Mouse (Mus musculus) bone marrow macrophage, adult 2 months (primary cell): ENCODE measurements around the gene Acvr1. TPM values are rescaled to one million over a fixed set of nuclear protein-coding genes. Genes with fewer than 3 reads are reported as not detected.

Experiments
- H3K27ac ChIP-seq: 2 replicates; pipeline ENCODE4 v1.5.1; 2012; ENCODE audit warnings: low read depth, low read length; ENCODE audit not compliant: insufficient read depth
- H3K4me1 ChIP-seq: 2 replicates; pipeline ENCODE4 v1.6.1; 2012; ENCODE audit warnings: low read length; ENCODE audit not compliant: control insufficient read depth, insufficient read depth
- H3K4me3 ChIP-seq: 2 replicates; pipeline ENCODE4 v1.5.1; 2012; ENCODE audit warnings: mild to moderate bottlenecking, low read length, moderate library complexity; ENCODE audit not compliant: insufficient read depth
- CTCF ChIP-seq: IDR thresholded peaks from 2 replicates; pipeline ENCODE4 v1.5.1; 2012; ENCODE audit warnings: low read depth, mild to moderate bottlenecking, low read length, moderate library complexity
- POLR2A ChIP-seq: IDR thresholded peaks from 2 replicates; pipeline ENCODE4 v1.6.1; 2012; ENCODE audit warnings: mild to moderate bottlenecking, low read depth, low read length, borderline replicate concordance
- polyA plus RNA-seq: library from polyadenylated mRNA; stranded (reverse); fragments of >200 nt; gene quantifications from 2 replicates; pipeline ENCODE4 v1.2.4, GENCODE M21; 2012; ENCODE audit not compliant: missing spikeins, insufficient read depth, insufficient read length

Acvr1 gene
- polyA plus RNA-seq, 1 experiment: 11.2 TPM

DNA sequence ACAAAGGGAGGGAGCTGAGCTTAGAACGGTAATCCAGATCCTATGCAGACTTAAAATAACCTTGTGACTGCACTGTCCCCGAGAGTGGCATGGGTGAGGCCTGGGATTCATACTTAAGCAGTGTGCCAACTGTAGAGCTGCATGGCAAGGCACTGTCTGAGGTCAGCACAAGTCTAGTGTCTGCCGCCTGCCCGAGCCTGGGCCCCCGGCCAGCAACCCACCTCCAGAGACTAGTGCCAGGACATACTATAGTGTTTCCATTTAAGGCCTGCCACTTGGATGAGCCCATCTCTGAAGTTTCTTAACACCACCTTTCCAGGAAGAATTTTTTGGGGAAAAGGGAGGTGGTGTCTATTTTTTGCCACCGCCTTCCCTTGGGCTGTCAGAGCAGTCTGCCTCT is 1.7 kb downstream of the Acvr1 start:
- H3K4me3 ChIP-seq: no peak overlapping the region
- no peak overlapping the region for H3K27ac ChIP-seq
- TF ChIP-seq CTCF: no peak
- TF ChIP-seq POLR2A: no peak
- H3K4me1 ChIP-seq: peaks cover 24% of the 10 kb centered on the region

DNA sequence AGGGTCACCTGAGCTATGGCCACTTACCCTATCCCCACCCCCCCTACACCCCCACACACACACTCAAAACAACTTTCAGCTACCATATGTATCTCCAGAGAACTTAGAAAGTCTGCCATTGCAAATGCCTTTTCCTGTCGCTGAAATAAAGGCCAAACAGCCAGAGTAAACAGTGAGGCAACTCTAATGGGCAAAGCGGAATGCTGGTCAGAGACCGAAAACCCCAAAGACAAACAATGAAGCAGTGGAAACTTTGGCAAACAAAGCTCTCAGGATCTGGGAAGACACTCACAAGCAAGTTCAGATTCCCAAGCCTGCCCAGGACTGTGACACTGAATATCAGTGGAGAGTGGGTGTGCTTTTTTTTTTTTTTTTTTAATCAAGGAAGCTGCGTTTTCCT is 4.8 kb downstream of the Acvr1 start:
- TF ChIP-seq CTCF: no peak
- Histone ChIP-seq H3K4me3 (no peak overlapping the region), H3K27ac (no peak overlapping the region), H3K4me1 (peaks cover 12% of the 10 kb centered on the region)

DNA sequence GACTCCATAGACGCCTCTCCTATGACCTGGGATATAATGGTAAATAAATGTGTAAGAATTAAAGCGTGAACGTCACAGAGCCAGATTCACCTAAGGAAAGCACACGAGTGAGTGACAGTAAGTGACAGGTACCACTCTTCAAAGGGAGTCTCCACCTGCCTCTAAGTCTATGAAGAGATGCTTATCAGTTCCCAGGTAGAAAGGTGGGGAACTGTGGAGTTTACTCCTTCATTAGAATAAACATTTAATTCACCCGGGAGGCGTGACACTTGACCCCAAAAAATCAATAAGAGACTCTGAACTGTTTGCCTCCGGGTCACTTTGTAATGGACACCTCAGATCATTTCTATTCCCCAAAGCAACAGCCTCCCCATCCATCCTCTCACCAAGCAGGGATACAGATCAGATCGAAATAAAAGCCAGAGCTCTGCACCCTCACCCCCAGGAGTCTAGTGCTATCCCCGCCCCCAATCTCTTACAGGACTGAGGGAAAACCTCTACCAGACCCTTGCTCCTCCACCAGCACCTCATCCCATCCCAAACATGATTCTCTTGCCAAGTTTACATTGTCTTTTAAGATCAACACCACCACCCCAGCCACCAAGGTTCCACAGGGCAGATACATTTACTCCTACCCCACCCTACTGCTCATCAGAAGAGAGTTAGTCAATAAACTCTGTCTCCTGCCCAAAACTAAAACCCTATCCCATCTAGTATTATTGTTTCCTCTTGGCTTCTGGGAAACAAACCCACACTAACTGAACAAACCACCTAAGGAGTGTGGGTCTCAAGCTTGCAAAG is 9.7 kb downstream of the Acvr1 start:
- no peak overlapping the region for H3K4me3 ChIP-seq
- no peak overlapping the region for H3K27ac ChIP-seq
- no peak for TF ChIP-seq CTCF
- no peak for TF ChIP-seq POLR2A
- peaks cover 5% of the 10 kb centered on the region for H3K4me1 ChIP-seq

DNA sequence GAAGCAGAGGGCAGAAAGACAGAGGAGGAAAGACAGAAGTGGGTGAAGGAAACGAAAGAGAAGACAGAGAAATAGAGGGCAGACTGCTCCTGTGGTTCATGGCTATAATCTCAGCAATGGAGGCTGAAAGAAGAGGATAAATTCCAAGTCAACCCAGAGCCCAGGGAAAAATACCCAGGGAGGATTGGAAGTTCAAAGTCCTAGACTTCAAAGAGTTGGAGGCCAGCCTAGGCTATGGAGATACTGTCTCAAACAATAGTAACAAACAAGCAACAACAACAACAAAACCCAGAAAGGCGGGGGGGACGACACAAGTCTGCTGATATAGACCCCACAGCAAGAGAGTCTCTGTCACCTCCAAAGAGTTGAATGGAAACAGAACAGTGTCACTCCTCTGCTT is 14.7 kb downstream of the Acvr1 start:
- H3K4me1 ChIP-seq: peaks cover 5% of the 10 kb centered on the region
- TF ChIP-seq POLR2A (no peak), CTCF (no peak)
- H3K4me3 ChIP-seq: no peak overlapping the region
- no peak overlapping the region for H3K27ac ChIP-seq

DNA sequence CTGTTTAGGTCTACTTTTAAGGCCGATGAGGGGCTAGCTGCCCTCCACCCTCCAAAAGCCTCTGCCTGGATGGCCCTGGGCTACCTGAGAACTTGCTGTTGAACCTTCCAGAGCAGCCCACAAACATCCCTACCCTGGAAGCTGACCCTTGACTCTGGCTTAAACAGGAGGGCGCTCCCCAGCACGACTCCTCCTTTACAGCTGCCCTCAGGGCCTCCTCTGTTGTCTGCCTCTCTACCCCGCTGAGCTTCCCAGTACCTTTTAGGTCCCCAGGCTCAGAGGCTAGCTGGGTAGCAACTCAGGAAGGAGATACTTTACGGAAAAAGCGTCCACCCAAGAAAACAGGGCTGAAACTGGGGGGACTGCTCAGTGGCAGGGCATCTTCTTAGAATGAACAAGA is 15.1 kb downstream of the Acvr1 start:
- Histone ChIP-seq H3K4me3 (no peak overlapping the region), H3K27ac (no peak overlapping the region), H3K4me1 (peaks cover 5% of the 10 kb centered on the region)
- TF ChIP-seq CTCF (no peak), POLR2A (no peak)

DNA sequence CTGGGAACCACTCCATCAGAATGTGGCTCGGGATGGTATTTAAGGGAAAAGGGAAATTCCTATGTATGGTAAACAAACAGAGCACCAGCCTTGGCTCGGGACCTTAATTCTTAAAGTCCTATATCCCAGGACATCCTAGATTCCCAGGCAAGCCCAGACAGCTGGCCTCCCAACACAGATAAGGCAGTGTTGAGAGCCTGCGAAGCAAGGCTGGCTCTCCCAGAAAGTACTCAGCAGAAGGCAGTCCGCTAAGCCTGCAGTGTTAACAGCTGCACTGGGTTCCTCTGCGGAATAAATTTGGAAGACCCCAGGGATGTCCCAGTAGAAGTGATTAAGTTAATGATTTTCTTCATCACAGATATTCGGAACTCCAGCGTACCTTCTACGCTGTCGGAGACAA is 16.5 kb downstream of the Acvr1 start:
- Histone ChIP-seq H3K4me1 (peaks cover 11% of the 10 kb centered on the region), H3K4me3 (no peak overlapping the region), H3K27ac (no peak overlapping the region)
- TF ChIP-seq CTCF (no peak), POLR2A (no peak)

DNA sequence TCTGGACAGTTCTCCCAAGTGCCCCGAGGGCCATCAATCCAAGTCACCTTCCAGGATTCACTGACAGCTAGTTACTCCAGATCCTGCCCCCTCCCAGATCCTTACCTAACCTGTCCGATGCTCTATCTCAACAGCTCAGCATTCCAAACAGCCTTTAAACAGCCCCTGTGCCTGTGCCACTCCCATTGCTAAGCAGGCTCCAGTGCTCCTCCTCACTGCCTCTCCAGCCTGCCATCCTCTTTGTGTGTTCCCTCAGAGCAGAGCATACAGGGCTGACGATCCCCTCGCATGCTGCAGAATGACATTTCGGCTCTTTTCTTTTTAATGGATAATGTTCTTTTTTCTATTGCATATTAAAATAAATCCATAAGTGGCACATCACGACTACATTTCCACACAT is 17.0 kb downstream of the Acvr1 start:
- H3K4me1 ChIP-seq: peaks cover 13% of the 10 kb centered on the region
- H3K27ac ChIP-seq: no peak overlapping the region
- no peak overlapping the region for H3K4me3 ChIP-seq
- no peak for TF ChIP-seq POLR2A

DNA sequence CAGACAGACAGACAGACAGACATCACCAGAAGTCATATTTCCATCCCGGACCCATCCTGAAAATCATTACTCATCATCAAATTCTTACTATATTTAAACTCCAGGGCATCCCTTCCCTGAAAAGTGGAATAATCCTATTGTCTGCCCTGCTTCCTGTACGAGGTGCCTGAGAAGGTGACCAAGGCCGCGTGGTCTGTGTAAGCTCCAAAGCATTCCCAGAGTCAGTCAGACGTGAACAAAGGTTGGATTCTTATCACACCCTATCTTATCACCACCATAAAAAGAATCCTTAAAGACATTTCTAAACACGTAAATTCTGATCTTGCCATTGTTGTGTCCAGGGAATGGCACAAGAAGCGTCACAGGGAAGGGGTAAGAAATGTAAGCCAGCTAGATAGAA is 18.0 kb downstream of the Acvr1 start:
- Histone ChIP-seq H3K27ac (no peak overlapping the region), H3K4me1 (peaks cover 19% of the 10 kb centered on the region), H3K4me3 (no peak overlapping the region)
- TF ChIP-seq CTCF (no peak), POLR2A (no peak)

DNA sequence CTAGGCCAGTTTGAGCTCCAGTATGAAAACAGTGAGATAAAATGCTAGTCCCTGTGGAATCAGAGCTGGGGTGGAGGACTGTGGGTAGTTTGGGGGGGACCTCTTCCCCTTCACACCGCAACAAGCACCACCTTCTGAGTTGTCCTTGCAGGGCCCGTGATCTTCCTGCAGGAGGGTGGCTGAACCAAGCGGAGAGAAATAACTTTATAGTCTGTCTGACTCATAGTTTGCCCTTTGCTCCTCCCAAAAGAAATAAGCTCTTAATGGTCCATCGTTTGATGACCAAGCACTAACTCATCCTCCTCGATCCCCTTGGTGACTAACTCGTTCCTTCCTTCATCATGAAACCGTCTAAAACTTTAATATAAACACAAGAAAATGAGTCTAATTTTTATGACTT is 20.7 kb downstream of the Acvr1 start:
- no peak overlapping the region for H3K4me3 ChIP-seq
- H3K27ac ChIP-seq: no peak overlapping the region
- H3K4me1 ChIP-seq: peaks cover 16% of the 10 kb centered on the region
- TF ChIP-seq POLR2A (no peak), CTCF (no peak)

DNA sequence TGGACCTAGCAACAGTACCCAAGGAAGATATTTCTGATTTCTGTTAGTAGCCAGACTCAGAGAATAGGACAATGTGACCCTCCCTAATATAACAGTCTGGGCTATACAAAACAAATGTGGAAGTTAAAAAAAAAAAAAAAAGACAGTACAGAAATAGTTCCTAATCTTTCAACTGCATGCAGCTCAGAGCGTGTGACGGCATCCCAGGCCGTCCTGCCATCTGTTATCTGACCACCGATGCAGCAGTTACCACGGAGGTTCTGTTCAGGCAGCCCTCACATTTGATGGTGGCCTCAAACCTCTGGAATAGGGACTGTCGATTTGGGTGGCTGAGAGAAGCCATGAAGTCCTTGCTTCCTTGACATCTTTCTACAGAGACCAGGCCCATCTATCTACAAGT is 22.6 kb downstream of the Acvr1 start:
- Histone ChIP-seq H3K4me3 (no peak overlapping the region), H3K27ac (no peak overlapping the region), H3K4me1 (peaks cover 16% of the 10 kb centered on the region)
- TF ChIP-seq CTCF: no peak
- no peak for TF ChIP-seq POLR2A

DNA sequence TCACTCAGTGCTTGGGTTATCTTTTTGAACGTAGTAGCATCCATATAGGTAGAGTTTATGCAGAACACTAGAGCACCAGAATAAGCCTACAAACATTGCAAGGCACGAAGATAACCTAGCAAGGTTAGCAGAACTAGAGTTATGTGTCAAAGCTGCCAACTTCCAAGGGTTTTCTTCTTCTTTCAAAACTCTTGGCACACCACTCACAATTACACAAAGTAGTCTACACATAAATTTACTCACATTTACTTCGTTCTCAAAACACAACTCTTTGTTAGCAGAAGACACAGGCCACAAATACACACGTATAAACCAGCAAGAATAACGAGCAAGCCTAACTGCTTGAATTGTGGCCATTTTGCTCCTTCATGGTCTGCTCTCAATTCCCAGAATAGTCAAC is 23.7 kb downstream of the Acvr1 start:
- TF ChIP-seq POLR2A (no peak), CTCF (no peak)
- peaks cover 16% of the 10 kb centered on the region for H3K4me1 ChIP-seq
- H3K27ac ChIP-seq: no peak overlapping the region
- H3K4me3 ChIP-seq: no peak overlapping the region
